Mouse (Mus musculus): ENCODE results near the gene Capn12.

- TF ChIP-seq POLR2A (IDR thresholded peaks at IDR 0.05; ENCODE audit: insufficient read depth, low read depth, low read length) (no peak), CTCF (IDR thresholded peaks at IDR 0.05; ENCODE audit: insufficient read depth, low read depth, low read length) (no peak)
These were observed 21.6 kb downstream of the Capn12 start for GRCm38 (mm10) chr7:28902809-28903208.
